Mouse (Mus musculus) gastrocnemius, postnatal 4 days (tissue): Measurements from ENCODE around the gene Syt6. TPM values are rescaled to one million over a fixed set of nuclear protein-coding genes. Genes with fewer than 3 reads are reported as not detected.
"Not testable (repeated sequence)": the region's sequence is repeated elsewhere in the genome, so short reads cannot be mapped to it uniquely, and the experiment has no call there.

Source experiments
- DNase-seq, 2 experiments: peaks; one replicate each; pipeline ENCODE4 v3.0.0; 2021 to 2022; ENCODE audit warnings: low spot score in 2 of 2, mixed read lengths in 2 of 2
- microRNA-seq: library from miRNA; unstranded; fragments of <30 nt; microRNA quantifications from one replicate; pipeline ENCODE4 v1.2.0, GENCODE M21; 2021
- total RNA-seq, 2 experiments: library from RNA; stranded (reverse); gene quantifications; 2 replicates each; pipeline ENCODE4 v1.2.3; 2021

The Syt6 gene
- total RNA-seq, 2 experiments from 2014 or later, result not detected

- DNase-seq, result not testable (repeated sequence)
Measured at GRCm38 (mm10) chr3:103645968-103646367, 70.9 kb downstream of the Syt6 start, which contains the start of gene Atg4a-ps. Gene Atg4a-ps (minus strand): TSS chr3:103646068.

GRCm38 (mm10) chr3:103647164-103647867, 72.3 kb downstream of the Syt6 start:
- DNase-seq, result no peak

- DNase-seq, result no peak
Measured at GRCm38 (mm10) chr3:103648486-103648885, 73.5 kb downstream of the Syt6 start.

GRCm38 (mm10) chr3:103649716-103650115, 74.7 kb downstream of the Syt6 start:
- DNase-seq, result no peak

GRCm38 (mm10) chr3:103650406-103650805, 75.4 kb downstream of the Syt6 start:
- DNase-seq, result no peak

GRCm38 (mm10) chr3:103660012-103660411, 85.0 kb downstream of the Syt6 start:
- no peak for DNase-seq

GRCm38 (mm10) chr3:103661714-103662113, 86.7 kb downstream of the Syt6 start:
- no peak for DNase-seq

GRCm38 (mm10) chr3:103663385-103663784, 88.4 kb downstream of the Syt6 start:
- no peak for DNase-seq

DNA sequence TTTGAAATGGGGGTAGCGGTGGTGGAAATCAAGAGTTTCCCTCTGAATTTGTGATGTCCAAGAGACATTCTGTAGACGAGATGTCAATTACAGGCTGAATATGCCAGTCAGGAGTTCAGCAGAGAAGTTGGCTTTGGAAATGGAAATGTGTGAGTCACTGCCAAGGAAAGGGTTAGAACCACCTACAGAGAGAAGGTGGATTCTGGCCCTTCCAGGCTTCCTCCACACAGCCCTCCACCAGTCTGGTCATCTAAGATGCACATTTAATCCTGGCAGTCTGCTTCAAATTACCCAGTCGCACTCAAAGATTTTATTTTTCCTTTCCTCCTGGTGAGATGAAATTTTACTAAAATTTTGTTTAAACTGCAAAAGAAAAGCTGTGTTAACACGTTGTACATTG, 97.1 kb downstream of the Syt6 start:
- no peak for DNase-seq

DNA sequence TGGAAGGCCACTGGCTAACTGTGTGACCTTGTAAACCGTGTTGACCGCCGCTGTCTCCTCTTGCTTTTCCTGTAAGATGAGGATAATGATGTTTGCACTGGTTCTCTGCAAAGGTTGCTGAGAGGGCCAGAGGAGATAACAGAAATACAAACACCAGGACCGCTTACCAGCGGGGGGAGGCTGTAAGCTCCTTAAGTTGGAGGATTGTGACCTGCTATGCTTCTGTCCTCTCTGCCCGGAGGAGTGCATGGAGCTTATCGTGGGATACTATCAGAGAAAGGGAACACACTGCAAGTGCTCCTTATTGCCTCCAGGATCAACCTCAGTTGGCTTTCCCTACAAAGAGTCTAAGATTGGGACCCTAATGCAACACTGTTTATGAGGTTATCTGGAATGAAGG, 97.7 kb downstream of the Syt6 start:
- no peak for DNase-seq

DNA sequence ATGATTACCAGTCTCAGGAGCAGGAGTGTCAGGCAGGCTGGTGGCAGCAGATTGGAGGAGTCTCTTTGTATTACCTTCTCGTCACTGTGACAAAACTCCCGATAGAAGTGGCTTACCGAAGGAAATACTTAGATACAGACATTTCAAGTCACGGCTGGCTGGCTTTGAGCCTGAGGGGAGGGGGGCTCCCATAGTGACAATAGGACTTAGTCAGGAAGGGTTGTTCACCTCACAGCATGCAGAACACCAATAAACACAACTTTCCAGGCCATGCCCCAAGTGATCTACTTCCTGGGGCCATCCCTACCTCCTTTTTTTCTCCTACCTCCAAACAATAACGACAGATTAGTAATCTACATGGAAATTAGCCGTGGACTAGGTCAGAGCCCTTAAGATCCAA, 103.8 kb downstream of the Syt6 start:
- no peak for DNase-seq

DNA sequence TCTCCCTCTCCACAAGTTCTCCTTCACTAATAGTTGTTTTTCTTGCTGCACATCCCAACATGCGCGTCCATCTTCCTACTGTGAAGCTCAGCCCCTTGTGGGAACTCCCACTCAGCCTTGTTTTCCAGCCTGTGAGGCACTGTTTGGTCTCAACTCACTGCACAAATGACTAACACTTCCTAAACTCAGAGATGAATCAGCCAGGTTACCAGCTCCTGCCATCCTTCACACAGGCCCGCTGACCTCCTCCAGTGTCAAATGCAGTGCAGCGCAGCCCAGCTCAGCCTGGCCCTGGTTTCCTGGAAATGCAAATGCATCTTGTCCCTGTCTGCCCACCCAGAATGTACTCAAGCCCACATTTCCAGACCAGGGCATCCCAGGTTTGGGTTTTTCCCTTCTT, 107.4 kb downstream of the Syt6 start:
- DNase-seq, result no peak

GRCm38 (mm10) chr3:103683234-103683965, 108.4 kb downstream of the Syt6 start:
- no peak for DNase-seq

- DNase-seq, result no peak
Measured at GRCm38 (mm10) chr3:103683966-103684319, 108.9 kb downstream of the Syt6 start.

GRCm38 (mm10) chr3:103689043-103689442, 114.0 kb downstream of the Syt6 start:
- DNase-seq, result no peak

GRCm38 (mm10) chr3:103690506-103690905, 115.5 kb downstream of the Syt6 start:
- DNase-seq, result no peak

Small RNA genes within 50 kb of the gene (microRNA-seq; reads per million reads assigned to microRNA genes)
- not detected for gene Gm25325

Other genes with a start within 250 kb of the Syt6 start
- gene Atg4a-ps, start 70.8 kb downstream of the Syt6 start, total RNA-seq, result 1 to 10 TPM in 1 of 2 experiments, not detected in 1; 9.2 TPM
- 10 to 100 TPM; 17.1 to 18.9 TPM for gene Olfml3, start 162.8 kb downstream of the Syt6 start, total RNA-seq
- not detected for gene Gm10964, start 164.1 kb downstream of the Syt6 start, total RNA-seq
- 10 to 100 TPM; 69.6 to 76.7 TPM for gene Hipk1, start 216.3 kb downstream of the Syt6 start, total RNA-seq
- gene Dclre1b, start 234.2 kb downstream of the Syt6 start, total RNA-seq, result 10 to 100 TPM in 1 of 2 experiments, 1 to 10 TPM in 1; 6.7 to 10.6 TPM
- gene Ap4b1, start 234.3 kb downstream of the Syt6 start, total RNA-seq, result 10 to 100 TPM; 12.8 to 15.5 TPM
- under 1 TPM; 0.20 to 0.21 TPM for gene Gm43064, start 234.3 kb downstream of the Syt6 start, total RNA-seq